Mouse (Mus musculus) brain, adult 2 months (tissue): Measurements from ENCODE around the gene Plcb1.

Experiments used
- DNase-seq: peaks from one replicate; pipeline ENCODE4 v3.0.0; 2011; ENCODE audit warnings: low read depth, low spot score

The Plcb1 gene

GRCm38 (mm10) chr2:134838185-134838584 is 52.3 kb downstream of the Plcb1 start:
- no peak for DNase-seq

- DNase-seq: no peak
Observed at GRCm38 (mm10) chr2:134838888-134839287, 53.0 kb downstream of the Plcb1 start.

DNA sequence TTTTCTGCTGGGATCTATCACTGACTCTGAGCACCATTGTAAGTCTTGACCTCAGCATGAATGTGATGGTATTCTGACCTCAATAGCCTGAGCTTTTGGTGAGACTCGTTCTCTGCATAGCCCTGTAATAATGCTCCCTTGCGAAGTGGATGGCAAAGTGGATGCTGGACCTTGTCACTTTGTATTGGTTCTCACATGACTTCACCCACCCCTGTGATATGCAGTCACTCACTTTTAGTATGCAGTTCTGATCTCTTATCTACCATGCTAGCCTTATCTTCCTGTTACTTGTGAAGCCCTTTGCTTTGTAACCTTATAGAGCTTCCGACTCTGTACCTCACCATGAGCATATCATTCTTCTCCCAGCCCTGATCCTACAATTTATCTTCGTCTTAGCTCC is 57.0 kb downstream of the Plcb1 start:
- DNase-seq: no peak

DNA sequence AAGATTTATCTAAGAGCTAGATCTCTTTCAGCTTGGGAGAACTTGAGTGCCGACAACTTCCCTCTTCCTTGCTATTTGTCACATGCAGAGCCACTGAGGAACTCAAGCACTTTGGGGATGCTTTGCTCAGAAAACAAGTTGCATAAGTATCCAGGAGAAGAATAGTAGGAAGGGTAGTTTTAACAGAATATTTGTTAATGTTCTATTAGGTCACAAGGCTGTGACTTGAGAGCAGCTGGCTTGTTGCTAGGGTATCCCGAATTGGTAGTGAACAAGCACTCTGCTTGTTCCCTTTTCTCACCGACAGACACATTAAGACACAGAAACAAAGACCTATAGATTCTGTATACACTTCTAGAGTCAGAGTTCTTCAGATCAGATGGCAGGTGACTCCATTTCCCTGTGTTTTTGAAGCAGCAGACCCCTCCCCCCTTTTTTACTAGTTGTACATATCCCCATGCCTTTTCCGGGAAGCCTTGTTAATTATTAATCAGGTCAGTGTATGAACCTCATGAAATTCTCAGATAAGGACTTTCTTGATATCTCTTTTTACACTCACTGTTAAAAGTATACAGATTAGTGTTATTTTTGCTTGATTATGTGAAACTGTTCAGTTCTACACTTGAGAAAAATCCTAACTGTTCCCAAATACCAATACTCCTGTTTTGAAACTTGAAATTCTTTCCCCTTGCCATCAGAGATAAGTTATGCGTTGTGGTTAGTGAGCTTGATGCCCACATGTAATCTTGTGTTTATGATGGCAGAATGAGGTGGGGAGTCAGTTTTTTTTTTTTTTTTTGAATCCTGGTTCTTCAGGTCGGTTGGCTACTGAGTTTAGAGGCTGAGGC is 58.7 kb downstream of the Plcb1 start:
- no peak for DNase-seq

DNA sequence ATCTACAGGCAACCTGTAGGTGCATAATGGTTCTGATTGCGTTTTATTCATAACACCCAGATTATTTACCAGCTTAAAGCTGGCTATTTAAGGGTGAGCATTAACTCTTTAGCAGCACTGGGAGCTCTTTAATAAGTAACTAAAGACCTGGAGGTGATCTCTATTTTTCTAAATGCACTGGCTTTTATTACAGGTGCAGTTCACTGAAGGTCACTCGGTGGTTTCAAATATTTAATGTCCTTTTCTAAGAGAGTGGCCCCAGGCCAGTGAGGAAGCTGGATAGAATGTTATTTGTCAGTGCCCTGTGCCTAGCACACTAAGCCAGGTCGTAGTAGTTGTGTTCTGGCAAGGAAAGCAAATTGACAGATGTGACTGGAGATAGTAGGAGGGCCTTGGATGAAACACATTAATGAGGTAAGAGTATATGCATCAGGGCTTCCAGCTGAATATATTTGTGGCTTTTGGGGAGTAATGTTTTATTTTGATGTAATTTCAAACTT is 59.4 kb downstream of the Plcb1 start:
- DNase-seq: no peak

DNA sequence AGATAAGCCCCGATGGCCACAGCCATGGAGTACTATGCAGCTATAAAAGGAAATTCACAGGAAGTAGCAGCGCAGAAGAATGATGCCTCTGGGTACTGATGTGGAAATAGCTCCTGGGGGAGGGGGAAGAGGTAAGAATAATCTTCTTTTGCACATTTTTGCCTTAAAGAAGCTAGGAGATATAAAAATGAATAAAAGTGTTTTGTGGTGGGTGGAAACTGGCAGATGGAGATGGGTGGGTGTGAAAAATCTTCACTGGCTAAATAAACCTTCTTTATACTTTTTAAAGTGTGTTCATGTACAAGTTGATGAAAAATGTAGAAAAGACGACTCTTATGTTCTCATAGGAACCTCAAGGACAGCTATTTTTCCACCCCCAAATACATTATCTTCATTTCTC is 60.7 kb downstream of the Plcb1 start:
- DNase-seq: peak; percentile 87

DNA sequence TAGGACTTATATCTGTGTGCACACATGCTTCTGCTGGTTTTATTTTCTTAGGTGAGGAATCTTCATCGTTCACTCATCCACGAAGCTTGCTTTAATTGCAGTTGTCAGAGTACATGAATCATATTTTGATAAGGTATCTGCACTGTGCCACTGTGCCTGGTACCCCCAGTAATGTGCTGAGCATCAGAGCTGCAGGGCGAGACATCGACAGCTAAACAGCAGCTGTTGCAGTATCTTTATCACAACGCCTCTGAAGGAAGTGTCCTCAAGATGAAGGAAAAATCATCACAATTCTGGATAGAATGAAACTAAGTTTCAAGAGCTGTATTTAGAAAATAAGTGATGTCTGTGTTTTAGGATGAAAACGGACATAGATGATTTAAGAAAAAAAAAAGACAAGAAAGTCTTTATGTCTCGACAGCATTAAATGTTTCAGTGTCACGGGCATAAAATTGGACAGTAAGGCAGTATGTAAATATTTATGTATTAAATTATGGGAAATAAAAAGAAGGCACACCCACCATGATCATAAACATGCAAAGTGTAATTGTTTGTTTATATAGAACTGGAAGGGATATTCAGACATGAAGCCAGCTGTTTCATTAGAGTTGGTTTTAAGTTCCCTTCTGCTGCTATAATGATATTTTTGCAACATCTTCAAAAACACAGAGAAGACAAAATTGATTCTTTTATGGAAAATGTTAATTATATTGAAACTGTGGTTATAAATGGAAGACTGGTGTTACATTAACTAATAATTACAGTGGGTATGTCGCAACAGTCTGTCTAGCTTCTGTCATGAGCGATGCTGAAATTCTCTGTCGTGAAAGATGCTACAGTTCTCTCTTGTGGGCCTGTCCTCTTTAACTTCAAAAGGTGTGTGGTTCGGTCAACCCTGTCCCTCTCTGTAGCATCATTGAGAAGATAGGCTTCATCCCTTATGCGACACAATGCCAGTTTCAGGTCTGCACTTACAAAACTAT is 65.6 kb downstream of the Plcb1 start:
- peak; percentile 42 for DNase-seq

DNA sequence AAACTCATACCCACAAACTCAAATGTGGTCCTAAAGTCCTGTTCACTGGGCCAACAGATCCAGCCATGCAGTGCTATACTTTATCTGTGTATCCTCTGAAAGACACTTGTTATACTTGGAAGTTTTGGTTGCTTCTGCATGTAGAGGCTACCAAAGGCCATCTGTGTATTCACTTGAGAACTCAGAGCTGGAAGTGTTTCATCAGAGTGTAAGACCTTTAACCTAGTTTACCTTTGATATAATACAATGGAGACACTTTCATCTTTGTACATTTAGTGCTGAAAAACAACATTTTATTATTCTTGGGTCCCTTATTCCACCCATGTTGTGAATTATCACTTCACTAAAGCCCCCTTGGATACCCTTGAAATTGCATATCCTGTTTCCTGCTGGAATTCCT is 70.4 kb downstream of the Plcb1 start:
- DNase-seq: no peak

GRCm38 (mm10) chr2:134856691-134857090 is 70.8 kb downstream of the Plcb1 start:
- DNase-seq: no peak

- DNase-seq: peak; percentile 77
Observed at GRCm38 (mm10) chr2:134864985-134865645, 79.2 kb downstream of the Plcb1 start.

DNA sequence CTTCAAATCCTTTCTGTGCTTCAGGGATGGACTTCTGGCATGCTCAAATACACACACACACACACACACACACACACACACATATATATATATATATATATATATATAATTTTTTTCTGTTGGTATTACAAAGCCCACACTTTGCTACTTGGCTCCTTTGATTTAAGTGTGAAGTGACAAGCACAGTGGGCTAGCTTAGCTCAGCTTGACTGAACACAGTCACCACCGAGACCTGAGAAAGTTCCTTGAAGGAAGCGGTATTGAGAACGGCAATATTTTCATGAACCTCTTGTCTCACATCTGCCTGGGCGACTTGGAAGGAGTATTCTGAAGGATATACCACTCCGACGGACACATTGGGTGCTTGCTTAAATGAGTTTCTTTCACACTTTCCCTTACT is 81.5 kb downstream of the Plcb1 start:
- DNase-seq: no peak

DNA sequence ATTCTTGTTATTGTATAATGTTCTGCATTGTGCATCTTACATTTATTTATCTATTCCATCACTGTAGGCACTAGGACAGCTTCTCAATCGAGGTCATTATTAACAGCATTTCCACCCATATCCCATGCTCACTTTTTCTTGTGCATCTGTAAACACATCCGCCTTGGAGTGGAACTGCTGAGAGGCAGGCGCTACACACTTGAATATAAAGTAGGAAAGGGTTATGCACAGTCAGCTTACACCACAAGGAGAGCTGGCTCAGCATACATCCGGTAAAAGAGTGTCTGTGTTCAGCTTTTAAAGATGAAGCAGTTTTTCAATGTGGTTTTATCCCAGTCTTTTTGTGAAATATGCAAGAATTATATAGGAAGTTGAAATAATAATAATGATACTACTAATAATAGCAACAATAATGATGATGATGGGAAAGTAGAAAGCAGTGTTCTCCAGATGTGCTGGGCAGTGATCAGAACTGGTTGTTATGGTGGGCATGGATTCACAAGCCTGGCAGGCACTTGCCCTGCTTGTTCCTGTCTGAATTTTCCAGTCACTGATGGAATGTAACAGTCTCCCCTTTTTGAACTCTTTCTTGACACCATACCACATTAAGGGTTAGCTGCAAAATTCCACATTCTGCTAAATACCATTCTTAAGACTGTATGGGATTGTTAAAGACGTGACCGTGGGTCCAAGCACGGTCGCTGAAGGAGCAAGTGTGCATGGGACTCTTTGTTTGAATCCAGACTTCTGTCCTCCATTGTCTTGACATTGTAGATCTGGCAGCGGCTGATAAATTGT is 86.0 kb downstream of the Plcb1 start:
- DNase-seq: no peak

DNA sequence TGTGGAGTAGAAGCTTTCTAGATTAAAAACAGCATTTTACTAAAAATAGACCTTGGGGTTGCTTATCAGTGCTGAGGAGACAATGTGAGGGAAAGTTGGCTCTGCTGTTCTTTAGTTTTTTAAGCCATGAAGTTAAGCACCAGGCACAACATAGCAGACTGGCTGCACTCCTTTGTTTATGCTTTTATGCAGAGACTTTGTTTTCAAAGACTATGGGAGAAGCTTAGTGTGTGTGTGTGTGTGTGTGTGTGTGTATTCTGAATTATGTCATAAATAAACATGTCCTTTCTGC is 86.6 kb downstream of the Plcb1 start:
- no peak for DNase-seq

DNA sequence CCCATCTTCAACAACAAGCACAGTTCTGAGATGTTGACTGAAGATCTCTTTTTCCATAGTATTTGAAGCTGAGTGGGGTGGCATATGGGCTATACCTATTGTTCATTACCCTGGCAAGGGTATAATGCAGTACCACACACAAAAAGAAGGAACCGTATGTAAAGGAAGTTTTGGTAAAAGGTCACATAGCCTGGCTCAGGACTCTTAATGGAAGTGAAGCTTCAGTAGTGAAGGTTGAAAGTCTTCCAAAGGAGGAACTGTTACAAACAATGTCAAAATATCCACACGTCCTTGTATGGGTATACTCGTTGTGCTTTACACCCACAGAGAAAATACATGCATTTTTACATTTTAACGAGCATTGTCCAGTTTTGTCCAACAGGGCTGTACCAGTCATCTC is 91.3 kb downstream of the Plcb1 start:
- DNase-seq: no peak

GRCm38 (mm10) chr2:134891207-134891606 is 105.3 kb downstream of the Plcb1 start:
- DNase-seq: no peak

DNA sequence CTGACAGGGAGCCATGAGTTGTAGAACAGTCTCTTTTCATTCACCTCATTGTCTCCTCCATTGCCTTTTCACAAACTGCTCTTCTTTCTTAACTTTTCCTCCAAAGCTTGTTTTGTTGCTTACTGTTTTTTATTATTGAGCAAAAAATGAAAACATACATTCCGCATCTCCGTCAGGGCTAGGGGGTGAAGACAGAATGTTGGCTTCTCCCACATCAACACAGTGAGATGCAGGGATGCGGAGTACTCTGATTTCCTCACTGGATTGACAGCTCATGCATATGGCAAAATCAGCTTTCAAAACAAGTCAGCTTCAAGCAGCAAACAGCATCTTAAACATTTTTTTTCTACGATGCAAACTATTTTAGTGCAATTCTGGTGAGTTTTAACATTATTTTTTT is 108.9 kb downstream of the Plcb1 start:
- DNase-seq: no peak

- peak; percentile 64 for DNase-seq
Observed at GRCm38 (mm10) chr2:134896196-134896595, 110.3 kb downstream of the Plcb1 start.

GRCm38 (mm10) chr2:134897083-134897482 is 111.2 kb downstream of the Plcb1 start:
- DNase-seq: peak; percentile 79

- DNase-seq: no peak
Observed at GRCm38 (mm10) chr2:134901521-134901920, 115.7 kb downstream of the Plcb1 start.

DNA sequence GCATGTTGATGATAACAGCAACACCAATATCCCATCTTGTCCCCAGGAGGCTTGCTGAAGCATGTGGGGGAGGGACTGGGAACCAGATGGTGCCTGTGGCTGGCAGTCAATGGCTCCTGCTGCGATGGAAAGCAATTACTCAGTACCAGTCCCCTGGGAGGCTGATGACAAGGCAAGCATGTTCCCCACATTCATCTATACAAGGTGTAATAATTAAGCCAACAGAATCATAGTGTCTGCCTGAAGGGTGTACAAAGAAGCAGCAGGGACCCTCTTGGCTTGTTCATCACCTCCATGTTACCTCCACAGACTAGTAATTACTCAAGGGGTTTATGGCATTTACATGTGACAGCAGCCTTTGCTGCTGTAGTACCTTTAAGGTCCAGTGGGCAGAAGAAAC is 125.0 kb downstream of the Plcb1 start:
- DNase-seq: peak; percentile 93

DNA sequence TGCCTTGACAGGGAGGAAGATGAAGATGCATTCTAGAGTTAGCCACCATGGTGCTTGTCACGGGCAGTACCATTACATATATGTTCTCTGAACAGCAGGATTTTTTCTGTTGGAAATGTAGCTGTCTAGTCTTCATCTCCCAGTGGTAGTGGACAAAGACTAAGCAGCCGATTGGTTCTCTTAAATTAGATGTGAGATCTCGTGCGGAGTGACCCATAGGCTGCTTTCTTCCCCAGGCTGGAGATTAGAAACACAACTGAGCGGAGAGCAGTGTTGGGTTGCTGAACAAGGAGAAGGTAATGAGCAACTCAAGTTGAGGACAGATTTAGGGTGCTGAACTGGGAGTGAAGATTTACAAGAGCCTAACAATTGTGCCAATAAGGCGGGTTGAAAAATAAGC is 125.5 kb downstream of the Plcb1 start:
- no peak for DNase-seq
